Mouse (Mus musculus) brain, adult 2 months (tissue): ENCODE measurements around the gene Gm4767.
"Not testable (repeated sequence)": the region's sequence is repeated elsewhere in the genome, so short reads cannot be mapped to it uniquely, and the experiment has no call there.

Experiments used
- DNase-seq: peaks from one replicate; pipeline ENCODE4 v3.0.0; 2011; ENCODE audit warnings: low read depth, low spot score

Gm4767 gene

DNA sequence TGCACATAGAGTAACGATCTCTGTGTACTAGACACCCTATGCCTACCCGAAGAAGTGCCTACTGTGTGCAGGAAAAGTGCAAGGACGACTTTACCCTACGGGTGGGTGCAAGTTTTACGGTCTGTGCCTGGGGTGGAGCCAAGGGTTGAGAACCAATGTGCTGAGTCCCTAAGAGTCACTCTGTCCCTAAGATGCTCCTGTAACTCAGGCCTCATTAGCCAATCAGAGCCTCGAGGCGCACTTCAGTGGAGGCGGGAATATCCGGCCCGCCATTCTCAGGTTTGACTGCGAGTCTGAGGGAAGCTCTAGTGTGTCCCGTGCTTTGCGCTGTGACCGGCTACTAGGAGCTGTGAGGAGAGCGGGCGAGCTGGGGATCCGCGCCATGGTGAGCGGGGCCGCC, at the start of gene Gm4767:
TSS of gene Gm4767 (plus strand) at position 288 of the 400 bp plus-strand sequence.
- not testable (repeated sequence) for DNase-seq

DNA sequence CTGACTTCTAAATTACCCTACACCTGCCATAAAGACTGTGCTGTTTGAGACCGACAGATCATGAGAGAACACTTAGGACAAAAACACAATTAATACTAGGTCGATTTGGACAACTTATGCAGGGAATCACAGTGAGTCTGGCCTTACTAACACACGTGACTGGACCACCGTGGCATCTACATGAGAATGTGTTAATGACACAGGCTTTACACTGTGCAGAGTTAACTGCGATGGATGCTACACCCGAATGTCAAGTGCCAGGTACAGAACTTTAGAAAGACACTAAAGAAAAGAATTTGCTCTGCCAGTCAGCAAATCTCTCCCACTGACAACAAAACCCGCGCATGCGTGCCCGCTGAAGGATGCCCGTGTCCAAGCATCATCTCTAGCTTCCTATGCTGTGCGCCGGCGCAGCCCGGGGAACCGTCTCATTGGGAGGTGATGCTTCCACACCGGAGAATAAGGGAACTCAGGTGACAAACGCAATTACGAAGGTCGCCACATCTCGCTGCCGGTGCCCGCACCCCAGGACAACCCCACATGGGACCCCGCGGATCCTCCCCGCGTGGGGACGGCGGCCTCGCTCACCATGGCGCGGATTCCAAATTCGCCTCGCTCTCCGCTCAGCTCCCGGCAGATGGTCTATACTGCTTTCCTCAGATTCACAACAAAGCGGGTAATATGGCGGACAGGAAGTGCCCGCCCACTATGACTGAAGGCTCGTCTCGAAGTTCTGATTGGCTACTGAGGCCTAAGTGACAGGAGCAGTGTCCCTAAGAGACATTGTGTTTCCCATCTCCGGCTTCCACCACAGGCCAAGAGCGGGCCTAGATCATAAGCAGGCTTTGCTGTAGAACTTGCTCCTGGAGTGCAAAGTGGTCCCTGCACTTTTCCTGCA, 41.2 kb upstream of the Gm4767 start, which contains the start of gene Gm3055:
TSS of gene Gm3055 (minus strand) at position 656 of the 898 bp plus-strand sequence.
- not testable (repeated sequence) for DNase-seq

- not testable (repeated sequence) for DNase-seq
Observed at GRCm38 (mm10) chr10:81771404-81771777, 40.6 kb upstream of the Gm4767 start.

GRCm38 (mm10) chr10:81846219-81846618, 34.2 kb downstream of the Gm4767 start:
- not testable (repeated sequence) for DNase-seq

- DNase-seq, result not testable (repeated sequence)
Observed at GRCm38 (mm10) chr10:81863409-81864407, 51.7 kb downstream of the Gm4767 start, which contains the start of gene Gm32687. Gm32687 (plus strand) TSS chr10:81863934.
